Mouse (Mus musculus): Measurements from ENCODE around the gene Tmem251. TPM values are rescaled to one million over a fixed set of nuclear protein-coding genes. Genes with fewer than 3 reads are reported as not detected.

Gene Tmem251
- 10.2 and 10.7 TPM in 2 replicates for polyA plus RNA-seq (2015; fragmentation: Nextera tagmentation; extraction: Ambion mirVana)

DNA sequence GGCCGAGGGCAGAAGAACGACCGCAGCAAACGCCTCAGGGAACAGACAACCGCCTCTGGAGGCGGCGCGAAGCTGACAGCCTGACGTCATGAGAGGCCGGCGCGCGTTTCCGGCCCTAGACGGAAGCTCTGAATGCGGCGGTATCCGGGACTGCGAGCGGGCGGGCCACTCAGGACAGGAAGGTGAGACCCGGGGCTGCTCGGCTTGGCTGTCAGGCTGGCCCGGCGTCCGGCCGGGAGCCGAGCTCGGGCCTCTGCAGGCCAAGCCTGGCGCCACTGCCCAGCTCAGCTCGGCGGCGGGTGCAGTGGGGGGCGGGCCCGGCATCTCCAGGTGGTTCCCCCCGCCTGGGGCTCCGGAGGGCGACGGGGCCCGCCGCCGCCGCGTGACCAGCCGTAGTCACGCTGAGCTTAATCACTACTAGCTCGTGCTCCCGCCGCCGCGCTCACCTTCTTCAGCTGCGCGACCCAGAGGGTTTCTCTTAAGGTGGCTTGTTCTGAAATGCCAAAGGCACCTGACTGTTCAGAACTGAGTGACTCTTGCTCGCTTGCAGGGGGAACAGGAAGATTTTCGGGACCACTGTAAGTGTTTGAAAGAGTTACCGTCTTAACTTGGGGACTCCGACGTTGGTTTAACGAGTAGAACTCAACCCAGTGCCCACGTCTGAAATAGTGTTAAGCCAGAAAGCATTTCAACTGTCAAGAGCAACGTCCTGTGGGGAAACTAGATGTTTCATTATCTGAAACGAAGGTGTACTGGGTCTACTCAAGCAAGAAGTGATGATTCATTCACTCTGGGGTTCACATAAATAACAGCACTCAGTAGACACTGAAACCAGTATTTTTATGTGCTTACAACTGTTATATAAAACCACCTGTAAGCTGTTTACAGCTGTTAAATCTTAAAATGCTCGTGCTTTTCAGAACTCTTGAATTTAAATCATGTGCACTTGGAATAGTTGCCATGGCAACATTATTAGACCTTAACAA, at the start of gene Tmem251, which contains the start of gene Moap1:
Tmem251 (plus strand) TSS at position 174 of the 986 bp plus-strand sequence.
Moap1 (minus strand) TSS at position 73 of the 986 bp plus-strand sequence.

DNA sequence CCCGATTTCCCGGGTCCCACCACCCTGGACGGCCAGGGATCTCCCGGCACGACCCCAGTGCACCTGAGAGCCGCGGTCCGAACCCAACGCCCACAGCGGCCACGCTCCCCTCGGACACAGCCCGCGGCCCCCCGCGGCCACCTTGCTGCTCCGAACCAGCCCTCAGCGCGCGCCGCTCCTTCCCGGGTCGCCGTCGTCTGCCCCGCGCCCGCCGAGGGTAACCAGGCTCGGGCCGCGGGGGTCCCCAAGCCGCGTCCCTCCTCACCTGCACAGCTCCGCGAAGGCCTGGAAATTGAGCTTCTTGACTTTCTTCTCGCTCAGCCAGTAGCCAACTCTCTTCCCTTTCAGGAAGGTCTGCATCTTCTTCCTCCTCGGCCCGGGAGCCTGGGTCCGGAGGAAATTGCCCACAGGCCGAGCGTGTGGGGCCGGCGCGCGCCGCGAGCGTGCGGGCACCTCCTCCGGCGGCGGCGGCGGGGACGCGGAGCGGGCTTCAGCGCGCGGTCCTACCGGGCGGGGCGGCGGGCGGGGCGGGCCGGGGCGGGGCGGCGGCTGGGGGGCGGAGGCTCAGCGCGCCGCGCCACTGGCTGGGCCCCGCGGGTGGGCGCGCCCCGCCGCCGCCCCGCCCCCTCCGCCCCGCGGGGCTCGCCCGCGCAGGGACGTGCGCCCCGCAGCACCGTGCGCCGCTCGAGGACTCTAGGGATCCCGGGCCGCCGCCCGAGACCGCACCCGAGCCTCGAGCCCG, 38.9 kb upstream of the Tmem251 start, which contains the start of gene Itpk1:
Itpk1 (minus strand) TSS at position 474 of the 742 bp plus-strand sequence.

GRCm38 (mm10) chr12:102757689-102758402, 14.3 kb downstream of the Tmem251 start, which contains the start of the genes Gm28051, Gon7 and Ubr7:
TSS of gene Gm28051 (minus strand) at chr12:102757765.
TSS of gene Gon7 (minus strand) at chr12:102757803.
TSS of gene Ubr7 (plus strand) at chr12:102757967.

GRCm38 (mm10) chr12:102758403-102758756, 14.8 kb downstream of the Tmem251 start, which contains the start of gene Gm20604:
TSS of gene Gm20604 (minus strand) at chr12:102758672.

Other genes with a start within 250 kb of the Tmem251 start
- gene Chga, start 188.8 kb upstream of the Tmem251 start, polyA plus RNA-seq (2015; fragmentation: Nextera tagmentation; extraction: Ambion mirVana), result 849 and 2,026 TPM in 2 replicates
- gene Itpk1, start 38.8 kb upstream of the Tmem251 start, polyA plus RNA-seq (2015; fragmentation: Nextera tagmentation; extraction: Ambion mirVana), result 11.9 and 21.2 TPM in 2 replicates
- gene Moap1, start 101 bp upstream of the Tmem251 start, polyA plus RNA-seq (2015; fragmentation: Nextera tagmentation; extraction: Ambion mirVana), result 11.8 and 14.6 TPM in 2 replicates
- not detected in 2 replicates for gene Gm28051, start 14.0 kb downstream of the Tmem251 start, polyA plus RNA-seq (2015; fragmentation: Nextera tagmentation; extraction: Ambion mirVana)
- gene Gon7, start 14.0 kb downstream of the Tmem251 start, polyA plus RNA-seq (2015; fragmentation: Nextera tagmentation; extraction: Ambion mirVana), result 15.3 and 18.9 TPM in 2 replicates
- 23.4 and 35.8 TPM in 2 replicates for gene Ubr7, start 14.2 kb downstream of the Tmem251 start, polyA plus RNA-seq (2015; fragmentation: Nextera tagmentation; extraction: Ambion mirVana)
- gene Gm20604, start 14.9 kb downstream of the Tmem251 start, polyA plus RNA-seq (2015; fragmentation: Nextera tagmentation; extraction: Ambion mirVana), result 14.9 and 16.6 TPM in 2 replicates
- 8.5 and 11.0 TPM in 2 replicates for gene Btbd7, start 134.7 kb downstream of the Tmem251 start, polyA plus RNA-seq (2015; fragmentation: Nextera tagmentation; extraction: Ambion mirVana)
- 0.33 TPM in 1 of 2 replicates, not detected in the other for gene Cox8c, start 155.6 kb downstream of the Tmem251 start, polyA plus RNA-seq (2015; fragmentation: Nextera tagmentation; extraction: Ambion mirVana)
- 1.1 and 1.2 TPM in 2 replicates for gene Unc79, start 205.1 kb downstream of the Tmem251 start, polyA plus RNA-seq (2015; fragmentation: Nextera tagmentation; extraction: Ambion mirVana)

Measured in adrenal gland, postnatal 0 days (tissue).